Mouse (Mus musculus): ENCODE measurements around the gene Birc5. TPM values are rescaled to one million over a fixed set of nuclear protein-coding genes. Genes with fewer than 3 reads are reported as not detected.

The Birc5 gene
- polyA plus RNA-seq, 1 experiment from 2014 or later: 145 TPM

GRCm38 (mm10) chr11:117840910-117841309, 8.1 kb upstream of the Birc5 start:
- no peak for ATAC-seq
- no peak overlapping the region for H3K27ac ChIP-seq (ENCODE audit: low read depth, low read length)
- peaks cover 3% of the 10 kb centered on the region; the same call in 1 of the 2 replicates for H3K4me1 ChIP-seq (ENCODE audit: control insufficient read depth, insufficient read depth, low read length)
- WGBS: 59% methylated on average over 1 of the region's 1 CpGs
- no peak overlapping the region for H3K4me2 ChIP-seq (ENCODE audit: low read length)
- H3K9me3 ChIP-seq (replicated peaks; ENCODE audit: control insufficient read depth, low read length): no peaks in the 10 kb centered on the region
- no peaks in the 10 kb centered on the region for H3K27me3 ChIP-seq (replicated peaks; ENCODE audit: control insufficient read depth, insufficient read depth, low read length)
- DNase-seq (ENCODE audit: low spot score): no peak
- H3K9ac ChIP-seq (ENCODE audit: low read length): no peak overlapping the region
- no peak overlapping the region for H3K4me3 ChIP-seq (ENCODE audit: low read depth, low read length)
- no peaks in the 10 kb centered on the region for H3K36me3 ChIP-seq (ENCODE audit: control insufficient read depth, insufficient read depth, low read length)

GRCm38 (mm10) chr11:117843434-117843833, 5.6 kb upstream of the Birc5 start:
- no peak overlapping the region for H3K4me2 ChIP-seq (ENCODE audit: low read length)
- 87% methylated on average over 2 of the region's 2 CpGs for WGBS
- no peak overlapping the region for H3K4me3 ChIP-seq (ENCODE audit: low read depth, low read length)
- no peaks in the 10 kb centered on the region for H3K27me3 ChIP-seq (replicated peaks; ENCODE audit: control insufficient read depth, insufficient read depth, low read length)
- no peak overlapping the region for H3K27ac ChIP-seq (ENCODE audit: low read depth, low read length)
- no peaks in the 10 kb centered on the region for H3K36me3 ChIP-seq (ENCODE audit: control insufficient read depth, insufficient read depth, low read length)
- ATAC-seq (no peak), DNase-seq (ENCODE audit: low spot score) (no peak)
- 0 out of 2 replicates have a peak, but pooled peaks cover 4% of the 10 kb centered on the region for H3K4me1 ChIP-seq (ENCODE audit: control insufficient read depth, insufficient read depth, low read length)
- no peak overlapping the region for H3K9ac ChIP-seq (ENCODE audit: low read length)
- no peaks in the 10 kb centered on the region for H3K9me3 ChIP-seq (replicated peaks; ENCODE audit: control insufficient read depth, low read length)

GRCm38 (mm10) chr11:117844997-117845396, 4.1 kb upstream of the Birc5 start:
- Histone ChIP-seq H3K9ac (ENCODE audit: low read length) (no peak overlapping the region), H3K4me1 (ENCODE audit: control insufficient read depth, insufficient read depth, low read length) (peaks cover 10% of the 10 kb centered on the region), H3K9me3 (replicated peaks; ENCODE audit: control insufficient read depth, low read length) (no peaks in the 10 kb centered on the region), H3K27ac (ENCODE audit: low read depth, low read length) (no peak overlapping the region), H3K27me3 (replicated peaks; ENCODE audit: control insufficient read depth, insufficient read depth, low read length) (no peaks in the 10 kb centered on the region), H3K36me3 (ENCODE audit: control insufficient read depth, insufficient read depth, low read length) (no peaks in the 10 kb centered on the region), H3K4me2 (ENCODE audit: low read length) (no peak overlapping the region), H3K4me3 (ENCODE audit: low read depth, low read length) (no peak overlapping the region)
- no peak for ATAC-seq
- 73% methylated on average over 2 of the region's 2 CpGs for WGBS
- DNase-seq (ENCODE audit: low spot score): no peak

- Histone ChIP-seq H3K4me1 (ENCODE audit: control insufficient read depth, insufficient read depth, low read length) (peaks cover 15% of the 10 kb centered on the region), H3K9ac (ENCODE audit: low read length) (no peak overlapping the region), H3K4me2 (ENCODE audit: low read length) (no peak overlapping the region), H3K4me3 (ENCODE audit: low read depth, low read length) (no peak overlapping the region), H3K9me3 (replicated peaks; ENCODE audit: control insufficient read depth, low read length) (no peaks in the 10 kb centered on the region), H3K27ac (ENCODE audit: low read depth, low read length) (no peak overlapping the region), H3K36me3 (ENCODE audit: control insufficient read depth, insufficient read depth, low read length) (no peaks in the 10 kb centered on the region), H3K27me3 (replicated peaks; ENCODE audit: control insufficient read depth, insufficient read depth, low read length) (no peaks in the 10 kb centered on the region)
- WGBS: 69% methylated on average over 2 of the region's 2 CpGs
- ATAC-seq (no peak), DNase-seq (ENCODE audit: low spot score) (no peak)
These were observed 3.4 kb upstream of the Birc5 start for GRCm38 (mm10) chr11:117845651-117846050.

GRCm38 (mm10) chr11:117846640-117847039, 2.4 kb upstream of the Birc5 start:
- peaks cover 15% of the 10 kb centered on the region for H3K4me1 ChIP-seq (ENCODE audit: control insufficient read depth, insufficient read depth, low read length)

GRCm38 (mm10) chr11:117847593-117848215, 1.3 kb upstream of the Birc5 start:
- H3K36me3 ChIP-seq (ENCODE audit: control insufficient read depth, insufficient read depth, low read length): peaks cover 5% of the 10 kb centered on the region; the same call in 1 of the 2 replicates
- DNase-seq (ENCODE audit: low spot score): no peak
- 84% methylated on average over 7 of the region's 7 CpGs for WGBS
- ATAC-seq: no peak
- no peak overlapping the region for H3K4me3 ChIP-seq (ENCODE audit: low read depth, low read length)
- H3K4me2 ChIP-seq (ENCODE audit: low read length): no peak overlapping the region; the same call in 1 of the 2 replicates
- peaks cover 15% of the 10 kb centered on the region for H3K4me1 ChIP-seq (ENCODE audit: control insufficient read depth, insufficient read depth, low read length)
- H3K9ac ChIP-seq (ENCODE audit: low read length): peak overlapping the region; percentile 93
- no peaks in the 10 kb centered on the region for H3K27me3 ChIP-seq (replicated peaks; ENCODE audit: control insufficient read depth, insufficient read depth, low read length)
- H3K27ac ChIP-seq (ENCODE audit: low read depth, low read length): peak overlapping the region; percentile 98; the same call in 1 of the 2 replicates
- H3K9me3 ChIP-seq (replicated peaks; ENCODE audit: control insufficient read depth, low read length): no peaks in the 10 kb centered on the region

More at GRCm38 (mm10) chr11:117846640-117847039, 2.4 kb upstream of the Birc5 start:
- Histone ChIP-seq H3K36me3 (ENCODE audit: control insufficient read depth, insufficient read depth, low read length) (no peaks in the 10 kb centered on the region), H3K4me2 (ENCODE audit: low read length) (no peak overlapping the region), H3K9me3 (replicated peaks; ENCODE audit: control insufficient read depth, low read length) (no peaks in the 10 kb centered on the region), H3K27me3 (replicated peaks; ENCODE audit: control insufficient read depth, insufficient read depth, low read length) (no peaks in the 10 kb centered on the region), H3K4me3 (ENCODE audit: low read depth, low read length) (no peak overlapping the region), H3K27ac (ENCODE audit: low read depth, low read length) (no peak overlapping the region), H3K9ac (ENCODE audit: low read length) (no peak overlapping the region)
- DNase-seq (ENCODE audit: low spot score) (no peak), ATAC-seq (no peak)
- WGBS: 51% methylated on average over 5 of the region's 5 CpGs

- DNase-seq (ENCODE audit: low spot score): no peak
- H3K4me2 ChIP-seq (ENCODE audit: low read length): peak overlapping the region; percentile 84
- peak overlapping the region; percentile 98 for H3K27ac ChIP-seq (ENCODE audit: low read depth, low read length)
- H3K4me3 ChIP-seq (ENCODE audit: low read depth, low read length): peak overlapping the region; percentile 64
- peak overlapping the region; percentile 93 for H3K9ac ChIP-seq (ENCODE audit: low read length)
- H3K9me3 ChIP-seq (replicated peaks; ENCODE audit: control insufficient read depth, low read length): no peaks in the 10 kb centered on the region
- WGBS: 7% methylated on average over 19 of the region's 19 CpGs
- ATAC-seq: peak; percentile 90
- H3K27me3 ChIP-seq (replicated peaks; ENCODE audit: control insufficient read depth, insufficient read depth, low read length): no peaks in the 10 kb centered on the region
- H3K36me3 ChIP-seq (ENCODE audit: control insufficient read depth, insufficient read depth, low read length): peaks cover 12% of the 10 kb centered on the region; the same call in 1 of the 2 replicates
- H3K4me1 ChIP-seq (ENCODE audit: control insufficient read depth, insufficient read depth, low read length): peaks cover 15% of the 10 kb centered on the region
These were observed 623 bp upstream of the Birc5 start for GRCm38 (mm10) chr11:117848271-117848984.

- Histone ChIP-seq H3K27ac (ENCODE audit: low read depth, low read length) (no peak overlapping the region), H3K4me1 (ENCODE audit: control insufficient read depth, insufficient read depth, low read length) (peaks cover 15% of the 10 kb centered on the region), H3K4me3 (ENCODE audit: low read depth, low read length) (no peak overlapping the region), H3K27me3 (replicated peaks; ENCODE audit: control insufficient read depth, insufficient read depth, low read length) (no peaks in the 10 kb centered on the region), H3K36me3 (ENCODE audit: control insufficient read depth, insufficient read depth, low read length) (peaks cover 52% of the 10 kb centered on the region), H3K4me2 (ENCODE audit: low read length) (no peak overlapping the region), H3K9me3 (replicated peaks; ENCODE audit: control insufficient read depth, low read length) (no peaks in the 10 kb centered on the region), H3K9ac (ENCODE audit: low read length) (no peak overlapping the region)
- ATAC-seq (no peak), DNase-seq (ENCODE audit: low spot score) (no peak)
- WGBS: 95% methylated on average over 3 of the region's 3 CpGs
These were observed 3.8 kb downstream of the Birc5 start for GRCm38 (mm10) chr11:117852875-117853274.

GRCm38 (mm10) chr11:117854241-117854640, 5.2 kb downstream of the Birc5 start:
- Histone ChIP-seq H3K9me3 (replicated peaks; ENCODE audit: control insufficient read depth, low read length) (no peaks in the 10 kb centered on the region), H3K4me3 (ENCODE audit: low read depth, low read length) (no peak overlapping the region), H3K27ac (ENCODE audit: low read depth, low read length) (no peak overlapping the region), H3K9ac (ENCODE audit: low read length) (no peak overlapping the region), H3K4me2 (ENCODE audit: low read length) (no peak overlapping the region), H3K4me1 (ENCODE audit: control insufficient read depth, insufficient read depth, low read length) (peaks cover 11% of the 10 kb centered on the region), H3K27me3 (replicated peaks; ENCODE audit: control insufficient read depth, insufficient read depth, low read length) (no peaks in the 10 kb centered on the region), H3K36me3 (ENCODE audit: control insufficient read depth, insufficient read depth, low read length) (peaks cover 52% of the 10 kb centered on the region)
- ATAC-seq: no peak
- 92% methylated on average over 9 of the region's 9 CpGs for WGBS
- DNase-seq (ENCODE audit: low spot score): no peak
